Mouse (Mus musculus) CH12.LX (cell line): Measurements from ENCODE around the gene Rgsl1. TPM values are rescaled to one million over a fixed set of nuclear protein-coding genes. Genes with fewer than 3 reads are reported as not detected.

Experiments used
- DNase-seq: peaks from one replicate; pipeline ENCODE4 v3.0.0-alpha.2; 2013; ENCODE audit errors: extremely low read depth
- H3K27ac ChIP-seq: 2 replicates; pipeline ENCODE4 v1.5.1; 2012; ENCODE audit warnings: low read depth, mild to moderate bottlenecking, control low read depth, moderate library complexity; ENCODE audit not compliant: insufficient read depth
- H3K27me3 ChIP-seq: replicated peaks from 2 replicates; pipeline ENCODE3; 2012; ENCODE audit warnings: inconsistent platforms
- H3K36me3 ChIP-seq, 2 experiments: replicated peaks in 1 of 2; 2 replicates each; pipeline versions ENCODE3 to v1.6.1; 2012; ENCODE audit warnings: inconsistent platforms in 1 of 2, low read length in 1 of 2, mild to moderate bottlenecking in 1 of 2, mixed read lengths in 1 of 2, moderate library complexity in 1 of 2; ENCODE audit not compliant: control insufficient read depth in 1 of 2, insufficient read depth in 1 of 2
- H3K4me1 ChIP-seq, 2 experiments: 2 replicates each; pipeline ENCODE4 v1.6.1; 2012; ENCODE audit warnings: inconsistent platforms in 1 of 2, moderate library complexity in 1 of 2; ENCODE audit not compliant: insufficient read depth in 2 of 2, control insufficient read depth in 1 of 2
- H3K4me2 ChIP-seq: 2 replicates; pipeline ENCODE4 v1.6.1; 2012; ENCODE audit warnings: low read depth, mild to moderate bottlenecking, control low read depth; ENCODE audit not compliant: poor library complexity, insufficient read depth, severe bottlenecking
- H3K4me3 ChIP-seq, 3 experiments: fragments of 150-350 bp in 1 of 3; sonication (generic) in 1 of 3; replicated peaks in 1 of 3; 2 replicates each; pipeline versions ENCODE3 to v1.5.1; 2011 to 2012; ENCODE audit warnings: low read depth in 2 of 3, low read length in 2 of 3, mild to moderate bottlenecking in 2 of 3, moderate library complexity in 2 of 3, control low read depth in 1 of 3, improper control_type of control experiment in 1 of 3, inconsistent platforms in 1 of 3, mixed read lengths in 1 of 3; ENCODE audit not compliant: poor library complexity in 1 of 3
- H3K79me2 ChIP-seq: replicated peaks from 2 replicates; pipeline ENCODE4 v1.6.1; 2012; ENCODE audit warnings: mild to moderate bottlenecking, moderate library complexity; ENCODE audit not compliant: control insufficient read depth, poor library complexity, insufficient read depth, severe bottlenecking; ENCODE audit errors: extremely low read depth
- H3K9ac ChIP-seq: 2 replicates; pipeline ENCODE4 v1.6.1; 2012; ENCODE audit warnings: low read depth, mild to moderate bottlenecking, control low read depth, moderate library complexity; ENCODE audit not compliant: insufficient read depth
- H3K9me3 ChIP-seq: replicated peaks from 2 replicates; pipeline ENCODE3; 2012; ENCODE audit warnings: low read length, inconsistent platforms, mixed read lengths
- BHLHE40 ChIP-seq: IDR thresholded peaks from 2 replicates; pipeline ENCODE4 v1.6.1; 2011; ENCODE audit warnings: mild to moderate bottlenecking, low read depth, low read length, improper control_type of control experiment
- CHD2 ChIP-seq: IDR thresholded peaks from 2 replicates; pipeline ENCODE4 v1.6.1; 2011; ENCODE audit warnings: low read length, improper control_type of control experiment
- CTCF ChIP-seq, 2 experiments: IDR thresholded peaks in 1 of 2; conservative IDR thresholded peaks in 1 of 2; 2 replicates each; pipeline ENCODE4 v1.5.1; 2011 to 2012; ENCODE audit warnings: low read depth in 2 of 2, low read length in 2 of 2, improper control_type of control experiment in 1 of 2, inconsistent platforms in 1 of 2, mild to moderate bottlenecking in 1 of 2, moderate library complexity in 1 of 2
- ELF1 ChIP-seq: IDR thresholded peaks from 2 replicates; pipeline ENCODE4 v1.6.1; 2014; ENCODE audit warnings: low read depth, mild to moderate bottlenecking, inconsistent platforms, low read length, improper control_type of control experiment
- EP300 ChIP-seq: IDR thresholded peaks from 2 replicates; pipeline ENCODE4 v1.6.1; 2011; ENCODE audit warnings: low read length, improper control_type of control experiment
- ETS1 ChIP-seq: conservative IDR thresholded peaks from 2 replicates; pipeline ENCODE4 v1.6.1; 2012; ENCODE audit warnings: low read depth, mild to moderate bottlenecking, inconsistent platforms, low read length, improper control_type of control experiment, moderate library complexity
- GABPA ChIP-seq: IDR thresholded peaks from 2 replicates; pipeline ENCODE4 v1.6.1; 2012; ENCODE audit warnings: low read depth, low read length, improper control_type of control experiment, inconsistent platforms; ENCODE audit not compliant: insufficient replicate concordance
- HCFC1 ChIP-seq: IDR thresholded peaks from 2 replicates; pipeline ENCODE4 v1.6.1; 2012; ENCODE audit warnings: low read depth, mild to moderate bottlenecking, inconsistent platforms, low read length, improper control_type of control experiment
- JUN ChIP-seq: IDR thresholded peaks from 2 replicates; pipeline ENCODE4 v1.6.1; 2011; ENCODE audit warnings: low read depth, mild to moderate bottlenecking, low read length, improper control_type of control experiment, moderate library complexity; ENCODE audit not compliant: insufficient read depth
- JUND ChIP-seq: conservative IDR thresholded peaks from 2 replicates; pipeline ENCODE4 v1.6.1; 2011; ENCODE audit warnings: low read depth, low read length, improper control_type of control experiment
- KAT2A ChIP-seq: IDR thresholded peaks from 2 replicates; pipeline ENCODE4 v1.6.1; 2012; ENCODE audit warnings: low read length, improper control_type of control experiment, inconsistent platforms; ENCODE audit not compliant: insufficient replicate concordance
- MAX ChIP-seq: IDR thresholded peaks from 2 replicates; pipeline ENCODE4 v1.6.1; 2011; ENCODE audit warnings: low read length, improper control_type of control experiment
- MAZ ChIP-seq: IDR thresholded peaks from 2 replicates; pipeline ENCODE4 v1.6.1; 2012; ENCODE audit warnings: low read depth, mild to moderate bottlenecking, inconsistent platforms, low read length, improper control_type of control experiment, moderate library complexity
- MXI1 ChIP-seq: IDR thresholded peaks from 2 replicates; pipeline ENCODE4 v1.6.1; 2011; ENCODE audit warnings: mild to moderate bottlenecking, low read depth, low read length, improper control_type of control experiment
- NELFE ChIP-seq: IDR thresholded peaks from 2 replicates; pipeline ENCODE4 v1.6.1; 2011; ENCODE audit warnings: low read depth, low read length, improper control_type of control experiment
- PAX5 ChIP-seq: IDR thresholded peaks from 2 replicates; pipeline ENCODE4 v1.6.1; 2012; ENCODE audit warnings: low read length, inconsistent platforms, mixed read lengths
- RAD21 ChIP-seq: IDR thresholded peaks from 2 replicates; pipeline ENCODE4 v1.6.1; 2011; ENCODE audit warnings: low read depth, mild to moderate bottlenecking, low read length, improper control_type of control experiment, moderate library complexity
- RCOR1 ChIP-seq: conservative IDR thresholded peaks from 2 replicates; pipeline ENCODE4 v1.6.1; 2012; ENCODE audit warnings: low read depth, mild to moderate bottlenecking, inconsistent platforms, low read length, improper control_type of control experiment
- SIN3A ChIP-seq: IDR thresholded peaks from 2 replicates; pipeline ENCODE4 v1.6.1; 2012; ENCODE audit warnings: low read length, improper control_type of control experiment, inconsistent platforms
- SMC3 ChIP-seq: IDR thresholded peaks from 2 replicates; pipeline ENCODE4 v1.6.1; 2011; ENCODE audit warnings: low read depth, low read length, improper control_type of control experiment
- USF1 ChIP-seq: IDR thresholded peaks from 2 replicates; pipeline ENCODE4 v1.6.1; 2014; ENCODE audit warnings: low read depth, mild to moderate bottlenecking, inconsistent platforms, low read length, improper control_type of control experiment
- USF2 ChIP-seq: conservative IDR thresholded peaks from 2 replicates; pipeline ENCODE4 v1.6.1; 2011; ENCODE audit warnings: low read depth, low read length, improper control_type of control experiment
- ZMIZ1 ChIP-seq: IDR thresholded peaks from 2 replicates; pipeline ENCODE4 v1.6.1; 2012; ENCODE audit warnings: low read depth, mild to moderate bottlenecking, inconsistent platforms, low read length, improper control_type of control experiment
- ZNF384 ChIP-seq: IDR thresholded peaks from 2 replicates; pipeline ENCODE4 v1.6.1; 2012; ENCODE audit warnings: low read depth, low read length, improper control_type of control experiment, inconsistent platforms
- dilution Hi-C: fragments of 300-500 bp; cut with MboI; formaldehyde crosslinking; loops from 2 replicates; pipeline ENCODE4 v1.14.3; 2020; ENCODE audit warnings: low sequenced_read_pairs; ENCODE audit not compliant: extremely low pct_unique_long_range_greater_than_20kb, extremely low pct_ligation_motif_present
- in situ Hi-C: fragments of 300-500 bp; cut with MboI; formaldehyde crosslinking; loops from 3 replicates; pipeline ENCODE4 v1.14.3; 2019; ENCODE audit warnings: low sequenced_read_pairs, low pct_ligation_motif_present, low pct_unique_long_range_greater_than_20kb, mixed read lengths
- polyA plus RNA-seq: library from polyadenylated mRNA; unstranded; fragments of >175 nt; gene quantifications from 2 replicates; pipeline ENCODE4 v1.2.1, GENCODE M21; 2012; ENCODE audit warnings: low read depth; ENCODE audit not compliant: insufficient read length
- total RNA-seq, 2 experiments: library from RNA; depleted of rRNA; stranded (reverse); fragments of 300-350 nt in 1 of 2; fragments of >200 nt in 1 of 2; gene quantifications; 2 replicates each; pipeline ENCODE4 v1.2.3; 2012 to 2014

Rgsl1 gene
- total and polyA plus RNA-seq, 3 experiments = 0.20 TPM; not detected in 2

GRCm38 (mm10) chr1:153750054-153750453, 93.9 kb downstream of the Rgsl1 start:
- in situ Hi-C loops = no loop called here
- Histone ChIP-seq H3K36me3 (peaks cover 4 to 16% of the 10 kb centered on the region in 2 experiments), H3K4me2 (peak overlapping the region; percentile 86; the same call in 1 of the 2 replicates), H3K9ac (no peak overlapping the region), H3K4me3 (peak overlapping the region in 1 of 3 experiments; percentile 57), H3K79me2 (no peaks in the 10 kb centered on the region), H3K27me3 (no peaks in the 10 kb centered on the region), H3K27ac (no peak overlapping the region), H3K9me3 (no peaks in the 10 kb centered on the region), H3K4me1 (peaks cover 3 to 51% of the 10 kb centered on the region in 2 experiments; a peak in 3 of 4 replicates)
- dilution Hi-C loops = no loop called here
- DNase-seq = no peak
- no peak for TF ChIP-seq SIN3A
- no peak for TF ChIP-seq RCOR1
- TF ChIP-seq CHD2 = no peak
- no peak for TF ChIP-seq ETS1
- TF ChIP-seq USF2 = no peak
- TF ChIP-seq GABPA = no peak
- no peak for TF ChIP-seq USF1
- no peak for TF ChIP-seq BHLHE40
- TF ChIP-seq JUND = no peak
- TF ChIP-seq KAT2A = no peak
- no peak for TF ChIP-seq MXI1
- no peak for TF ChIP-seq JUN
- no peak for TF ChIP-seq EP300
- TF ChIP-seq HCFC1 = no peak
- TF ChIP-seq PAX5 = no peak

GRCm38 (mm10) chr1:153749211-153749801, 94.6 kb downstream of the Rgsl1 start, which contains the start of gene Rnasel:
TSS of gene Rnasel (plus strand) at chr1:153749426.
- in situ Hi-C loops (loop anchor here (5.0 kb wide), 2 partner anchors 53 to 192 kb away; no protein-coding TSS in a partner anchor), dilution Hi-C loops (no loop called here)
- H3K9ac ChIP-seq = peak within 1 kb of the TSS; percentile 64
- H3K4me3 ChIP-seq = peak within 1 kb of the TSS; percentile 56 to 58 (median 57)
- H3K27ac ChIP-seq = no peak within 1 kb of the TSS
- H3K9me3 ChIP-seq = no peaks in the 10 kb centered on the region
- peak; percentile 81 for TF ChIP-seq SMC3
- 0 out of 2 replicates have a peak, but pooled peaks have one; percentile 42 for TF ChIP-seq BHLHE40
- peak; percentile 20; the same call in 1 of the 2 replicates for TF ChIP-seq HCFC1
- TF ChIP-seq MAX = no peak; the same call in 1 of the 2 replicates
- TF ChIP-seq ZNF384 = no peak
- TF ChIP-seq USF1 = no peak
- TF ChIP-seq CTCF (conservative IDR thresholded peaks at IDR 0.05 in 1 of 2, IDR thresholded peaks at IDR 0.05 in 1 of 2; ENCODE audit: low read depth in 2 of 2, low read length in 2 of 2) = peak; percentile 52 to 91
- TF ChIP-seq SIN3A = peak; percentile 63; the same call in 1 of the 2 replicates
- no peak for TF ChIP-seq KAT2A
- TF ChIP-seq RAD21 = peak; percentile 73
- TF ChIP-seq NELFE = peak; percentile 40
- peak; percentile 50 for TF ChIP-seq ELF1
- TF ChIP-seq JUND = no peak
- TF ChIP-seq ZMIZ1 = no peak
- peak; percentile 12; the same call in 1 of the 2 replicates for TF ChIP-seq MAZ
- DNase-seq = peak; percentile 90
- no peaks in the 10 kb centered on the region for H3K27me3 ChIP-seq
- H3K36me3 ChIP-seq = peaks cover 4 to 9% of the 10 kb centered on the region in 2 experiments
- H3K79me2 ChIP-seq = no peaks in the 10 kb centered on the region
- H3K4me2 ChIP-seq = peak within 1 kb of the TSS; percentile 86
- H3K4me1 ChIP-seq = peaks cover 3 to 46% of the 10 kb centered on the region in 2 experiments; a peak in 3 of 4 replicates
